Mouse (Mus musculus): ENCODE measurements at regions not wholly inside any gene's neighbourhood (a gene's known extent, or its start where the extent isn't known, plus 50 kb on each side); places are given as distances from the start of the nearest gene placed in this dataset.

- TF ChIP-seq TAL1 (IDR thresholded peaks at IDR 0.05; ENCODE audit: low read length) (no peak), GATA1 (IDR thresholded peaks at IDR 0.05; ENCODE audit: low read length) (no peak)
Measured at GRCm38 (mm10) chr2:169474418-169475112, 113.0 kb downstream of the Gm11011 start.

All from erythroblast, embryonic 14.5 days (primary cell).